Mouse (Mus musculus) intestine, postnatal 0 days (tissue): Measurements from ENCODE around the gene Arfgef2. TPM values are rescaled to one million over a fixed set of nuclear protein-coding genes. Genes with fewer than 3 reads are reported as not detected.

ENCODE experiments used
- ATAC-seq: fragments of 200-750 bp; cut with Nextera tagmentation; 2 replicates; pipeline ENCODE4 v1.8.0; 2017; ENCODE audit warnings: mild to moderate bottlenecking, moderate TSS enrichment, moderate library complexity
- H3K27ac ChIP-seq: fragments of 300-500 bp; sonication (generic); 2 replicates; pipeline ENCODE4 v1.5.1; 2014; ENCODE audit warnings: mild to moderate bottlenecking, low read depth, low read length, moderate library complexity
- H3K27me3 ChIP-seq: fragments of 300-500 bp; sonication (generic); replicated peaks from 2 replicates; pipeline ENCODE4 v1.6.1; 2014; ENCODE audit warnings: low read length, mixed read lengths; ENCODE audit not compliant: control insufficient read depth, insufficient read depth
- H3K36me3 ChIP-seq: fragments of 300-500 bp; sonication (generic); 2 replicates; pipeline ENCODE4 v1.6.1; 2014; ENCODE audit warnings: mild to moderate bottlenecking, moderate library complexity; ENCODE audit not compliant: control insufficient read depth, insufficient read depth
- H3K4me1 ChIP-seq: fragments of 300-500 bp; sonication (generic); replicated peaks from 2 replicates; pipeline ENCODE4 v1.6.1; 2014; ENCODE audit warnings: antibody characterized with exemption, low read length, mixed read lengths; ENCODE audit not compliant: control insufficient read depth, insufficient read depth
- H3K4me2 ChIP-seq: fragments of 300-500 bp; sonication (generic); replicated peaks from 2 replicates; pipeline ENCODE4 v1.6.1; 2014; ENCODE audit warnings: low read depth, mild to moderate bottlenecking, moderate library complexity
- H3K4me3 ChIP-seq: fragments of 300-500 bp; sonication (generic); 2 replicates; pipeline ENCODE4 v1.5.1; 2014; ENCODE audit warnings: low read depth, low read length
- H3K9ac ChIP-seq: fragments of 300-500 bp; sonication (generic); 2 replicates; pipeline ENCODE4 v1.6.1; 2014; ENCODE audit warnings: mild to moderate bottlenecking, low read depth, low read length
- H3K9me3 ChIP-seq: fragments of 300-500 bp; sonication (generic); 2 replicates; pipeline ENCODE4 v1.6.1; 2016; ENCODE audit warnings: mixed run types; ENCODE audit not compliant: control insufficient read depth
- CTCF ChIP-seq: sonication (generic); IDR thresholded peaks from 2 replicates; pipeline ENCODE4 v1.5.1; 2016; ENCODE audit warnings: low read depth, mild to moderate bottlenecking, control low read depth, antibody characterized with exemption, moderate library complexity
- WGBS: fragments of 180-500 bp; shearing (Covaris S2); extraction: QIAGEN DNeasy Blood & Tissue Kit; methylation state at CpG from one replicate; pipeline ENCODE4 v1.1.7; 2014; 5-methylcytosine and 5-hydroxymethylcytosine counted together
- polyA plus RNA-seq: library from polyadenylated mRNA; unstranded; fragments of >200 nt; fragmentation: Nextera tagmentation; extraction: Ambion mirVana; gene quantifications from 2 replicates; pipeline ENCODE4 v1.2.1, GENCODE M21; 2015

Gene Arfgef2
- polyA plus RNA-seq, 1 experiment from 2014 or later = 6.1 TPM

- Histone ChIP-seq H3K4me1 (peaks cover 5% of the 10 kb centered on the region), H3K4me2 (peak overlapping the region; percentile 76), H3K4me3 (peak overlapping the region; percentile 77), H3K27ac (peak overlapping the region; percentile 98), H3K9ac (peak overlapping the region; percentile 78), H3K27me3 (no peaks in the 10 kb centered on the region), H3K36me3 (peaks cover 6% of the 10 kb centered on the region; the same call in 1 of the 2 replicates), H3K9me3 (no peaks in the 10 kb centered on the region)
- TF ChIP-seq CTCF = no peak
- ATAC-seq = no peak
- under 1% methylated on average over 28 of the region's 28 CpGs for WGBS
Observed at GRCm38 (mm10) chr2:166906523-166907182, 101.3 kb downstream of the Arfgef2 start.

- no peak for TF ChIP-seq CTCF
- peaks cover 6% of the 10 kb centered on the region; the same call in 1 of the 2 replicates for H3K36me3 ChIP-seq
- no peak overlapping the region for H3K27ac ChIP-seq
- H3K4me2 ChIP-seq = no peak overlapping the region
- 91% methylated on average over 3 of the region's 3 CpGs for WGBS
- no peak for ATAC-seq
- H3K9ac ChIP-seq = no peak overlapping the region
- no peaks in the 10 kb centered on the region for H3K27me3 ChIP-seq
- peaks cover 5% of the 10 kb centered on the region for H3K4me1 ChIP-seq
- H3K9me3 ChIP-seq = no peaks in the 10 kb centered on the region
- no peak overlapping the region for H3K4me3 ChIP-seq
Observed at GRCm38 (mm10) chr2:166909729-166910128, 104.3 kb downstream of the Arfgef2 start.

- no peak overlapping the region for H3K4me2 ChIP-seq
- H3K4me1 ChIP-seq = peaks cover 5% of the 10 kb centered on the region
- no peaks in the 10 kb centered on the region for H3K27me3 ChIP-seq
- H3K36me3 ChIP-seq = peaks cover 6% of the 10 kb centered on the region; the same call in 1 of the 2 replicates
- no peak for TF ChIP-seq CTCF
- 78% methylated on average over 8 of the region's 8 CpGs for WGBS
- H3K9ac ChIP-seq = no peak overlapping the region
- no peak for ATAC-seq
- H3K4me3 ChIP-seq = no peak overlapping the region
- H3K9me3 ChIP-seq = no peaks in the 10 kb centered on the region
- no peak overlapping the region for H3K27ac ChIP-seq
Observed at GRCm38 (mm10) chr2:166910536-166910935, 105.1 kb downstream of the Arfgef2 start.

- no peak overlapping the region for H3K27ac ChIP-seq
- no peaks in the 10 kb centered on the region for H3K9me3 ChIP-seq
- H3K4me3 ChIP-seq = no peak overlapping the region
- H3K27me3 ChIP-seq = no peaks in the 10 kb centered on the region
- ATAC-seq = no peak
- no peaks in the 10 kb centered on the region for H3K4me1 ChIP-seq
- no peak overlapping the region for H3K9ac ChIP-seq
- no peak for TF ChIP-seq CTCF
- H3K36me3 ChIP-seq = peaks cover 66% of the 10 kb centered on the region
- 63% methylated on average over 2 of the region's 2 CpGs for WGBS
- H3K4me2 ChIP-seq = no peak overlapping the region
Observed at GRCm38 (mm10) chr2:166923971-166924370, 118.6 kb downstream of the Arfgef2 start.

GRCm38 (mm10) chr2:166933943-166934342 lies 128.6 kb downstream of the Arfgef2 start:
- Histone ChIP-seq H3K9ac (no peak overlapping the region), H3K4me2 (no peak overlapping the region), H3K27me3 (no peaks in the 10 kb centered on the region), H3K4me3 (no peak overlapping the region), H3K36me3 (peaks cover 70% of the 10 kb centered on the region), H3K4me1 (no peaks in the 10 kb centered on the region), H3K9me3 (no peaks in the 10 kb centered on the region), H3K27ac (no peak overlapping the region)
- WGBS = 93% methylated on average over 6 of the region's 6 CpGs
- ATAC-seq = no peak
- no peak for TF ChIP-seq CTCF

- H3K36me3 ChIP-seq = peaks cover 70% of the 10 kb centered on the region
- no peaks in the 10 kb centered on the region for H3K27me3 ChIP-seq
- WGBS = 84% methylated on average over 5 of the region's 5 CpGs
Observed at GRCm38 (mm10) chr2:166934416-166934815, 129.0 kb downstream of the Arfgef2 start.

More at GRCm38 (mm10) chr2:166934416-166934815, 129.0 kb downstream of the Arfgef2 start:
- no peak overlapping the region for H3K4me2 ChIP-seq
- no peak overlapping the region for H3K9ac ChIP-seq
- no peak for ATAC-seq
- no peaks in the 10 kb centered on the region for H3K9me3 ChIP-seq
- H3K4me1 ChIP-seq = no peaks in the 10 kb centered on the region
- TF ChIP-seq CTCF = no peak
- no peak overlapping the region for H3K4me3 ChIP-seq
- H3K27ac ChIP-seq = no peak overlapping the region
